11 mouse cellular contexts compared by ENCODE assay signal in genomic region chr4:102623789-102624611, GRCm38 (mm10).
A peak's percentile ranks its signal among the peaks of the same experiment; 100 is the strongest.
DNase-seq lines count a peak whose midpoint lies in the region.
"Had no signal": no experiment of that assay in that cellular context is flagged by ENCODE, and none has a peak within 500 bp of the region (broad histone marks: within the 10 kb centered on the region; RNA-seq: fewer than 3 reads in every experiment).

No protein-coding gene starts in this region.

- peak; percentile 31 for DNase-seq in heart, adult 8-10 months (ENCODE audit: low spot score)
- no peak for DNase-seq in heart, postnatal 4 days
- DNase-seq in 416B (ENCODE audit: low read depth) (peak; percentile 91), MN1 (ENCODE audit: low spot score) (no peak)
- DNase-seq in adrenal gland, postnatal 25 days = peak; percentile 8
- DNase-seq in lung, postnatal 36 days = peak; percentile 75
- DNase-seq in retina, postnatal 1 day = no peak
- DNase-seq in thymus, postnatal 4 days = no peak
- DNase-seq: heart, postnatal 36 days; right cerebral cortex, postnatal 25 days; thymus, postnatal 25 days had no signal

Comparison
In these comparisons a context has a peak if more than half of its experiments do, and no peak if none do; other contexts are left out.
1. DNase-seq: peak in heart, adult 8-10 months (single experiment), 416B (single experiment), adrenal gland, postnatal 25 days (single experiment) and lung, postnatal 36 days (single experiment); none in heart, postnatal 4 days (single experiment), MN1 (single experiment), retina, postnatal 1 day (single experiment) and thymus, postnatal 4 days (single experiment).